Mouse (Mus musculus) embryo, embryonic 9.5 days (tissue): ENCODE data around the gene Spp2.

Experiments
- DNase-seq: peaks from one replicate; pipeline ENCODE4 v3.0.0-alpha.2; 2017; ENCODE audit errors: extremely low spot score

Gene Spp2

GRCm38 (mm10) chr1:88466325-88467064 lies 59.7 kb downstream of the Spp2 start:
- no peak for DNase-seq

GRCm38 (mm10) chr1:88467866-88468265 lies 61.1 kb downstream of the Spp2 start:
- no peak for DNase-seq

DNA sequence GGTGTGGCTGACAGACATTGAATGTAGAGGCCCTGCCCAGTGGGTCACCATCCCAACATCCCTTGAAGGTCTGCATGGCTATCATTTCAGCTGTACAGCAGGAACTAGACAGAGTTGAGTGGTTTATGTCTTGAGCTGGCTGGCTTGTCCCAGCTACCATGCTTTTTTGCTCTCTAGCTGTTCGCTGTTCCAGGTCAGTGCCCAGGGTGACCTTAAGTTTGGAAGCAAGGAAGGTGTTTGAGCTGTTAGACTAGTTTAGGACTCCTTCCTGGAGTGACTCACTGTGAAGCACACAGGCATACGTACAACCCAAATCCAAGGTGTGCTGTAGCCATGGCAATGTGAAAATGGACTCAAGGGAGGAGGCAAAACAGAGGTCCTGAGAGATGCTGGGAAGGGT lies 61.6 kb downstream of the Spp2 start:
- no peak for DNase-seq

DNA sequence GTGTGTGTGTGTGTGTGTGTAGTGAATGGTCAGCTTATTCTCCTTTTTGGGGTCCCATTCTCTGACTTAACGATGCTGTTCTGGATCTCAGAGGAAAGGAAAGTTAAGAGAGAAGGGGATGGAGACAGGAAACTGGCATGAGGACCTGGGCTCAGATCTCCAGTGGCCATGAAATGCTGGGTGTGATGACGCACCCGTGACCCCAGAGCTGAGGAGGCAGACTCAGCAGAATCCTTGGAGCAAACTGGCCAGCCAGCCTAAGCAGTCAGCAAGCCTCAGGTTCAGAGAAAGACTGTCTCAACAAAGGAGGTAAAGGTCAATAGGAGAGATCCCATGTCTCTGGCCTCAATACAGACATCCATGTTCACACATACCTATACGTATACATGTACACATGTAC lies 63.0 kb downstream of the Spp2 start:
- no peak for DNase-seq

- no peak for DNase-seq
Measured at GRCm38 (mm10) chr1:88472258-88472657, 65.5 kb downstream of the Spp2 start.

- peak; percentile 41 for DNase-seq
Measured at GRCm38 (mm10) chr1:88473899-88474298, 67.1 kb downstream of the Spp2 start.

DNA sequence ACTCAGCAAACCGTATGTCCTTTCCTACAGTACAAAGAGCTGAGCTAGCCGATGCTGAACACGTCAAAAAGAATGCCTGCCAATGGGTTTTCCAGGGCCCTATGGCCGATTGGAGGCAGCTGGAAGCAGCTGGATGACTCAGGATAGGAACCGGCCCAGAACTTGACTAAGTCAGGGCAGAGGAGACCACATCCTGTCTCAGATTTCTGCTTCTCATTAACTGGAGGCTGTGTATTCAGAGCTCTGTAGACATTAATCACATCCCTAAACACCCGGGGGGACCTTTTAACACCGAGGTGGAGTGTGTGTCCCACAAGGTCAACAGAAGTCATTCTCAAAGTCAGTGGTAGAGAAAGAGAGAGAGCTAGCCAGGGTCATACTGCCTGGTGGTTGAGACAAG lies 67.8 kb downstream of the Spp2 start:
- DNase-seq = peak; percentile 49

- peak; percentile 56 for DNase-seq
Measured at GRCm38 (mm10) chr1:88475502-88475953, 68.8 kb downstream of the Spp2 start.
